Mouse (Mus musculus): ENCODE data around the gene Ccdc47.

GRCm38 (mm10) chr11:106154091-106154490, 62.1 kb downstream of the Ccdc47 start:
- TF ChIP-seq CTCF (IDR thresholded peaks at IDR 0.05; ENCODE audit: borderline replicate concordance, extremely low read depth, insufficient read depth, insufficient read length) = no peak
- TF ChIP-seq POLR2A (IDR thresholded peaks at IDR 0.05; ENCODE audit: borderline replicate concordance, extremely low read depth, insufficient read depth, insufficient read length, poor library complexity, severe bottlenecking) = no peak
